Mouse (Mus musculus) thymus, postnatal 36 days (tissue): ENCODE data around the gene Mdk.

Experiments used
- DNase-seq, 2 experiments: peaks; one replicate each; pipeline ENCODE4 v3.0.0; 2022; ENCODE audit warnings: mixed read lengths in 2 of 2

Mdk gene

GRCm38 (mm10) chr2:91958049-91958448, 26.0 kb upstream of the Mdk start:
- DNase-seq, result peak in 1 of 2 experiments; percentile 19

- DNase-seq, result peak; percentile 75 to 87
Measured at GRCm38 (mm10) chr2:91957096-91957495, 25.0 kb upstream of the Mdk start.

GRCm38 (mm10) chr2:91955875-91956274, 23.8 kb upstream of the Mdk start:
- DNase-seq, result no peak

- no peak for DNase-seq
Measured at GRCm38 (mm10) chr2:91955121-91955591, 23.1 kb upstream of the Mdk start.

GRCm38 (mm10) chr2:91953825-91954224, 21.7 kb upstream of the Mdk start:
- DNase-seq, result no peak

- peak; percentile 65 to 80 for DNase-seq
Measured at GRCm38 (mm10) chr2:91950275-91951085, 18.4 kb upstream of the Mdk start.

GRCm38 (mm10) chr2:91949411-91950274, 17.5 kb upstream of the Mdk start:
- DNase-seq, result peak; percentile 60 to 63

GRCm38 (mm10) chr2:91948792-91949241, 16.7 kb upstream of the Mdk start:
- DNase-seq, result peak in 1 of 2 experiments; percentile 36

GRCm38 (mm10) chr2:91948151-91948509, 16.0 kb upstream of the Mdk start:
- DNase-seq, result no peak

- DNase-seq, result peak in 1 of 2 experiments; percentile 30
Measured at GRCm38 (mm10) chr2:91947397-91948150, 15.5 kb upstream of the Mdk start.

- peak in 1 of 2 experiments; percentile 17 for DNase-seq
Measured at GRCm38 (mm10) chr2:91946836-91947235, 14.7 kb upstream of the Mdk start.

- peak in 1 of 2 experiments; percentile 41 for DNase-seq
Measured at GRCm38 (mm10) chr2:91945483-91945882, 13.4 kb upstream of the Mdk start, which contains the start of gene Gm9821. TSS of gene Gm9821 (plus strand) at chr2:91945703.

- peak; percentile 86 for DNase-seq
Measured at GRCm38 (mm10) chr2:91944170-91944950, 12.3 kb upstream of the Mdk start.

GRCm38 (mm10) chr2:91942356-91942755, 10.3 kb upstream of the Mdk start:
- no peak for DNase-seq

- no peak for DNase-seq
Measured at GRCm38 (mm10) chr2:91939303-91939935, 7.3 kb upstream of the Mdk start.

- DNase-seq, result no peak
Measured at GRCm38 (mm10) chr2:91936154-91936553, 4.1 kb upstream of the Mdk start.

- DNase-seq, result no peak
Measured at GRCm38 (mm10) chr2:91934826-91935525, 2.9 kb upstream of the Mdk start.

- DNase-seq, result no peak
Measured at GRCm38 (mm10) chr2:91934016-91934415, 1.9 kb upstream of the Mdk start.

- DNase-seq, result no peak
Measured at GRCm38 (mm10) chr2:91933471-91933870, 1.4 kb upstream of the Mdk start.

- DNase-seq, result no peak
Measured at GRCm38 (mm10) chr2:91932737-91933350, 747 bp upstream of the Mdk start.
